Mouse (Mus musculus) forebrain, embryonic 11.5 days (tissue): ENCODE results near the gene Gtf2f2. TPM values are rescaled to one million over a fixed set of nuclear protein-coding genes. Genes with fewer than 3 reads are reported as not detected.
"Not testable (repeated sequence)": the region's sequence is repeated elsewhere in the genome, so short reads cannot be mapped to it uniquely, and the experiment has no call there.

Source experiments
- ATAC-seq: fragments of 200-750 bp; cut with Nextera tagmentation; replicated peaks from 2 replicates; pipeline ENCODE4 v1.8.0; 2017; ENCODE audit warnings: moderate TSS enrichment; ENCODE audit not compliant: low FRiP score
- DNase-seq: peaks from one replicate; pipeline ENCODE4 v3.0.0-alpha.2; 2017; ENCODE audit warnings: low spot score
- H3K27ac ChIP-seq: fragments of 300-500 bp; sonication (generic); 2 replicates; pipeline ENCODE4 v1.5.1; 2014; ENCODE audit warnings: low read depth, low read length
- H3K27me3 ChIP-seq: fragments of 300-500 bp; sonication (generic); 2 replicates; pipeline ENCODE4 v1.6.1; 2014; ENCODE audit warnings: mild to moderate bottlenecking, low read length, mixed read lengths; ENCODE audit not compliant: control insufficient read depth, insufficient read depth
- H3K36me3 ChIP-seq: fragments of 300-500 bp; sonication (generic); 2 replicates; pipeline ENCODE4 v1.6.1; 2014; ENCODE audit warnings: mild to moderate bottlenecking, low read length, moderate library complexity, mixed read lengths; ENCODE audit not compliant: control insufficient read depth, insufficient read depth
- H3K4me1 ChIP-seq: fragments of 300-500 bp; sonication (generic); replicated peaks from 2 replicates; pipeline ENCODE4 v1.6.1; 2014; ENCODE audit warnings: low read length, mixed read lengths; ENCODE audit not compliant: control insufficient read depth, insufficient read depth
- H3K4me2 ChIP-seq: fragments of 300-500 bp; sonication (generic); 2 replicates; pipeline ENCODE4 v1.6.1; 2014; ENCODE audit warnings: low read depth, mild to moderate bottlenecking, low read length, moderate library complexity, mixed read lengths; ENCODE audit not compliant: severe bottlenecking
- H3K4me3 ChIP-seq: fragments of 300-500 bp; sonication (generic); 2 replicates; pipeline ENCODE4 v1.5.1; 2014; ENCODE audit warnings: low read depth, low read length
- H3K9ac ChIP-seq: fragments of 300-500 bp; sonication (generic); 2 replicates; pipeline ENCODE4 v1.6.1; 2014; ENCODE audit warnings: low read length
- H3K9me3 ChIP-seq: fragments of 300-500 bp; sonication (generic); 2 replicates; pipeline ENCODE4 v1.6.1; 2016; ENCODE audit warnings: low read length, mixed read lengths; ENCODE audit not compliant: control insufficient read depth
- WGBS: fragments of 180-500 bp; shearing (Covaris S2); extraction: QIAGEN DNeasy Blood & Tissue Kit; methylation state at CpG from one replicate; pipeline ENCODE4 v1.1.7; 2014; 5-methylcytosine and 5-hydroxymethylcytosine counted together
- polyA plus RNA-seq: library from polyadenylated mRNA; unstranded; fragments of >200 nt; fragmentation: Nextera tagmentation; extraction: Ambion mirVana; gene quantifications from 2 replicates; pipeline ENCODE4 v1.2.1, GENCODE M21; 2014

Gene Gtf2f2
- polyA plus RNA-seq, 1 experiment from 2014 or later, result 57.0 TPM

- Histone ChIP-seq H3K4me2 (no peak within 1 kb of the TSS), H3K36me3 (no peaks in the 10 kb centered on the region), H3K27me3 (no peaks in the 10 kb centered on the region), H3K27ac (no peak within 1 kb of the TSS), H3K4me1 (no peaks in the 10 kb centered on the region), H3K9me3 (no peaks in the 10 kb centered on the region), H3K9ac (no peak within 1 kb of the TSS), H3K4me3 (no peak within 1 kb of the TSS)
- ATAC-seq, result no peak
- no peak for DNase-seq
- WGBS, result 92% methylated on average over 7 of the region's 7 CpGs
Measured at GRCm38 (mm10) chr14:75954766-75955165, 55.9 kb downstream of the Gtf2f2 start, which contains the start of gene Kctd4. TSS of gene Kctd4 (plus strand) at chr14:75955009.

GRCm38 (mm10) chr14:75953011-75953410 lies 57.7 kb downstream of the Gtf2f2 start:
- ATAC-seq, result no peak
- 64% methylated on average over 2 of the region's 2 CpGs for WGBS
- no peaks in the 10 kb centered on the region for H3K9me3 ChIP-seq
- H3K27me3 ChIP-seq, result no peaks in the 10 kb centered on the region
- no peaks in the 10 kb centered on the region for H3K36me3 ChIP-seq
- no peak overlapping the region for H3K4me2 ChIP-seq
- H3K4me3 ChIP-seq, result no peak overlapping the region
- no peak overlapping the region for H3K9ac ChIP-seq
- no peak overlapping the region for H3K27ac ChIP-seq
- no peak for DNase-seq
- H3K4me1 ChIP-seq, result no peaks in the 10 kb centered on the region

- no peaks in the 10 kb centered on the region for H3K4me1 ChIP-seq
- DNase-seq (no peak), ATAC-seq (no peak)
- no peaks in the 10 kb centered on the region for H3K27me3 ChIP-seq
- H3K36me3 ChIP-seq, result no peaks in the 10 kb centered on the region
- H3K27ac ChIP-seq, result no peak overlapping the region
- no peak overlapping the region for H3K4me3 ChIP-seq
- H3K9ac ChIP-seq, result no peak overlapping the region
- 64% methylated on average over 3 of the region's 3 CpGs for WGBS
- H3K9me3 ChIP-seq, result no peaks in the 10 kb centered on the region
- H3K4me2 ChIP-seq, result no peak overlapping the region
Measured at GRCm38 (mm10) chr14:75947674-75948073, 63.0 kb downstream of the Gtf2f2 start.

- 94% methylated on average over 3 of the region's 3 CpGs for WGBS
- DNase-seq (no peak), ATAC-seq (no peak)
Measured at GRCm38 (mm10) chr14:75942365-75942764, 68.3 kb downstream of the Gtf2f2 start.

GRCm38 (mm10) chr14:75941500-75941899 lies 69.2 kb downstream of the Gtf2f2 start:
- no peak overlapping the region for H3K27ac ChIP-seq
- H3K36me3 ChIP-seq, result no peaks in the 10 kb centered on the region
- no peaks in the 10 kb centered on the region for H3K4me1 ChIP-seq
- H3K27me3 ChIP-seq, result no peaks in the 10 kb centered on the region
- H3K9me3 ChIP-seq, result no peaks in the 10 kb centered on the region
- DNase-seq (no peak), ATAC-seq (no peak)
- H3K9ac ChIP-seq, result no peak overlapping the region
- H3K4me3 ChIP-seq, result no peak overlapping the region
- H3K4me2 ChIP-seq, result no peak overlapping the region
- 94% methylated on average over 1 of the region's 1 CpGs for WGBS

More at GRCm38 (mm10) chr14:75942365-75942764, 68.3 kb downstream of the Gtf2f2 start:
- Histone ChIP-seq H3K4me3 (no peak overlapping the region), H3K27me3 (no peaks in the 10 kb centered on the region), H3K36me3 (no peaks in the 10 kb centered on the region), H3K9ac (no peak overlapping the region), H3K4me1 (no peaks in the 10 kb centered on the region), H3K4me2 (no peak overlapping the region), H3K9me3 (no peaks in the 10 kb centered on the region), H3K27ac (no peak overlapping the region)

- no peak for ATAC-seq
- H3K4me3 ChIP-seq, result no peak overlapping the region
Measured at GRCm38 (mm10) chr14:75937714-75938113, 73.0 kb downstream of the Gtf2f2 start.

GRCm38 (mm10) chr14:75934359-75934758 lies 76.3 kb downstream of the Gtf2f2 start:
- Histone ChIP-seq H3K27ac (no peak overlapping the region), H3K9ac (no peak overlapping the region), H3K4me3 (no peak overlapping the region), H3K4me1 (no peaks in the 10 kb centered on the region), H3K9me3 (no peaks in the 10 kb centered on the region), H3K36me3 (no peaks in the 10 kb centered on the region), H3K27me3 (no peaks in the 10 kb centered on the region), H3K4me2 (no peak overlapping the region)
- ATAC-seq (no peak), DNase-seq (no peak)
- 91% methylated on average over 2 of the region's 2 CpGs for WGBS

More at GRCm38 (mm10) chr14:75937714-75938113, 73.0 kb downstream of the Gtf2f2 start:
- Histone ChIP-seq H3K27ac (no peak overlapping the region), H3K4me1 (no peaks in the 10 kb centered on the region), H3K36me3 (no peaks in the 10 kb centered on the region), H3K9me3 (no peaks in the 10 kb centered on the region), H3K9ac (no peak overlapping the region), H3K27me3 (no peaks in the 10 kb centered on the region), H3K4me2 (no peak overlapping the region)
- WGBS, result 96% methylated on average over 1 of the region's 1 CpGs
- no peak for DNase-seq

GRCm38 (mm10) chr14:75931266-75931665 lies 79.4 kb downstream of the Gtf2f2 start:
- ATAC-seq (no peak), DNase-seq (no peak)
- H3K9ac ChIP-seq, result no peak overlapping the region
- H3K27ac ChIP-seq, result no peak overlapping the region
- no peak overlapping the region for H3K4me3 ChIP-seq
- H3K9me3 ChIP-seq, result no peaks in the 10 kb centered on the region
- 97% methylated on average over 23 of the region's 23 CpGs for WGBS
- no peaks in the 10 kb centered on the region for H3K27me3 ChIP-seq
- no peak overlapping the region for H3K4me2 ChIP-seq
- no peaks in the 10 kb centered on the region for H3K4me1 ChIP-seq
- H3K36me3 ChIP-seq, result no peaks in the 10 kb centered on the region

GRCm38 (mm10) chr14:75929713-75930112 lies 81.0 kb downstream of the Gtf2f2 start:
- not testable (repeated sequence) for H3K27me3 ChIP-seq, H3K4me2 ChIP-seq, DNase-seq, ATAC-seq, H3K4me3 ChIP-seq, H3K27ac ChIP-seq, H3K9ac ChIP-seq, H3K9me3 ChIP-seq, H3K4me1 ChIP-seq, H3K36me3 ChIP-seq
- 94% methylated on average over 8 of the region's 8 CpGs for WGBS
